Mouse (Mus musculus) gastrocnemius, postnatal 25 days (tissue): Measurements from ENCODE around the gene Csde1. TPM values are rescaled to one million over a fixed set of nuclear protein-coding genes. Genes with fewer than 3 reads are reported as not detected.

Experiments
- DNase-seq: peaks from one replicate; pipeline ENCODE4 v3.0.0; 2022
- total RNA-seq, 2 experiments: library from RNA; stranded (reverse); gene quantifications; 1 replicate in 1 of 2; 2 replicates in 1 of 2; pipeline ENCODE4 v1.2.3; 2021

Csde1 gene
- total RNA-seq, 2 experiments from 2014 or later, result 791 to 814 TPM

GRCm38 (mm10) chr3:103058207-103059157 lies 38.3 kb downstream of the Csde1 start, which contains the start of gene Nras:
Gene Nras (plus strand): TSS chr3:103058285.
- DNase-seq, result peak; percentile 94

- DNase-seq, result no peak
Observed at GRCm38 (mm10) chr3:103066927-103067326, 46.7 kb downstream of the Csde1 start.

- no peak for DNase-seq
Observed at GRCm38 (mm10) chr3:103068971-103069370, 48.7 kb downstream of the Csde1 start.

- no peak for DNase-seq
Observed at GRCm38 (mm10) chr3:103073771-103074170, 53.5 kb downstream of the Csde1 start, which contains the start of gene Ampd1. Gene Ampd1 (plus strand): TSS chr3:103074014.

- no peak for DNase-seq
Observed at GRCm38 (mm10) chr3:103075871-103076270, 55.6 kb downstream of the Csde1 start.

- DNase-seq, result no peak
Observed at GRCm38 (mm10) chr3:103076476-103076875, 56.2 kb downstream of the Csde1 start.

GRCm38 (mm10) chr3:103079301-103079700 lies 59.1 kb downstream of the Csde1 start:
- DNase-seq, result peak; percentile 67

GRCm38 (mm10) chr3:103081051-103081450 lies 60.8 kb downstream of the Csde1 start:
- no peak for DNase-seq

GRCm38 (mm10) chr3:103081861-103082453 lies 61.7 kb downstream of the Csde1 start:
- DNase-seq, result no peak

GRCm38 (mm10) chr3:103082761-103083160 lies 62.5 kb downstream of the Csde1 start:
- peak; percentile 59 for DNase-seq

GRCm38 (mm10) chr3:103085986-103086385 lies 65.8 kb downstream of the Csde1 start:
- no peak for DNase-seq

GRCm38 (mm10) chr3:103091753-103092152 lies 71.5 kb downstream of the Csde1 start:
- no peak for DNase-seq

- no peak for DNase-seq
Observed at GRCm38 (mm10) chr3:103098662-103099061, 78.4 kb downstream of the Csde1 start.

- DNase-seq, result no peak
Observed at GRCm38 (mm10) chr3:103099667-103100066, 79.4 kb downstream of the Csde1 start.

- no peak for DNase-seq
Observed at GRCm38 (mm10) chr3:103100735-103101134, 80.5 kb downstream of the Csde1 start.

- DNase-seq, result no peak
Observed at GRCm38 (mm10) chr3:103101194-103101593, 81.0 kb downstream of the Csde1 start.

GRCm38 (mm10) chr3:103101909-103102308 lies 81.7 kb downstream of the Csde1 start:
- no peak for DNase-seq

GRCm38 (mm10) chr3:103102454-103103390 lies 82.5 kb downstream of the Csde1 start, which contains the start of gene Dennd2c:
Gene Dennd2c (plus strand): TSS chr3:103102604.
- peak; percentile 92 for DNase-seq
